Mouse (Mus musculus) forebrain, embryonic 12.5 days (tissue): ENCODE data around the gene Plekhg2. TPM values are rescaled to one million over a fixed set of nuclear protein-coding genes. Genes with fewer than 3 reads are reported as not detected.

Experiments
- ATAC-seq: fragments of 200-750 bp; cut with Nextera tagmentation; 2 replicates; pipeline ENCODE4 v1.8.0; 2017; ENCODE audit warnings: moderate TSS enrichment; ENCODE audit not compliant: low FRiP score
- H3K27ac ChIP-seq: fragments of 300-500 bp; sonication (generic); 2 replicates; pipeline ENCODE4 v1.5.1; 2016; ENCODE audit warnings: mild to moderate bottlenecking
- H3K27me3 ChIP-seq: fragments of 300-500 bp; sonication (generic); 2 replicates; pipeline ENCODE4 v1.6.1; 2016; ENCODE audit warnings: mild to moderate bottlenecking
- H3K36me3 ChIP-seq: fragments of 300-500 bp; sonication (generic); replicated peaks from 2 replicates; pipeline ENCODE4 v1.6.1; 2016; ENCODE audit warnings: mild to moderate bottlenecking
- H3K4me1 ChIP-seq: fragments of 300-500 bp; sonication (generic); 2 replicates; pipeline ENCODE4 v1.6.1; 2016
- H3K4me2 ChIP-seq: fragments of 300-500 bp; sonication (generic); 2 replicates; pipeline ENCODE4 v1.6.1; 2016; ENCODE audit warnings: mild to moderate bottlenecking, moderate library complexity
- H3K4me3 ChIP-seq: fragments of 300-500 bp; sonication (generic); replicated peaks from 2 replicates; pipeline ENCODE4 v1.5.1; 2016; ENCODE audit warnings: mild to moderate bottlenecking
- H3K9ac ChIP-seq: fragments of 300-500 bp; sonication (generic); 2 replicates; pipeline ENCODE4 v1.6.1; 2016; ENCODE audit warnings: mild to moderate bottlenecking
- H3K9me3 ChIP-seq: fragments of 300-500 bp; sonication (generic); 2 replicates; pipeline ENCODE4 v1.6.1; 2016
- WGBS: fragments of 180-500 bp; shearing (Covaris S2); methylation state at CpG from one replicate; pipeline ENCODE4 v1.1.7; 2016; 5-methylcytosine and 5-hydroxymethylcytosine counted together
- polyA plus RNA-seq: library from polyadenylated mRNA; unstranded; fragments of >200 nt; fragmentation: Nextera tagmentation; extraction: Ambion mirVana; gene quantifications from 2 replicates; pipeline ENCODE4 v1.2.1, GENCODE M21; 2016

The Plekhg2 gene
- polyA plus RNA-seq, 1 experiment from 2014 or later = 67.0 TPM

DNA sequence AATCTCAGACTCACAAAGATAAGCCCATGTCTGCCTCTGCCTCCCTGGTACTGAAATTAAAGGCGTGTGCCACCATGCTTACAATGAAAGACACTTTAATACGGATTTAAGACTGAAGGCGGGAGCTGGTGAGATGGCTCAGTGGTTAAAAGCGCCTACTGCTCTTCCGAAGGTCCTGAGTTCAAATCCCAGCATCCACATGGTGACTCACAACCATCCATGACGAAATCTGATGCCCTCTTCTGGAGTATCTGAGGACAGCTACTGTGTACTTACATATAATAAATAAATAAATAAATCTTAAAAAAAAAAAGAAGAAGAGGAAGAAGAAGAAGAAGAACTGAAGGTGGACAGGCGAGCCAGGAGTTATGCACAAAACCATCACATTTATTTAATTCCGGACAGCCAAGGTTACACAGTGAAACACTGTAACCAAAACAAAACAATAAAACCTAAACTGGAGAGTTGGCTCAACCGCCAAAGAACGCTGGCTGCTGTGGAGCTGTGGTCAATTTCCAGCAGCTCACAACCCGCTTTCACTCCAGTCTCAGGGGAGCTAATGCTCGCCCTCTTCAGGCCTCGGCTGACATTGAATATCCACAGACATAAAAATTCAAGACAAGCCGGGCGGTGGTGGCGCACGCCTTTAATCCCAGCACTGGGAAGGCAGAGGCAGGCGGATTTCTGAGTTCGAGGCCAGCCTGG is 33.0 kb downstream of the Plekhg2 start:
- H3K9ac ChIP-seq = peak overlapping the region; percentile 94; the same call in 1 of the 2 replicates
- 78% methylated on average over 19 of the region's 19 CpGs for WGBS
- peak overlapping the region; percentile 82 for H3K27ac ChIP-seq
- H3K9me3 ChIP-seq = no peaks in the 10 kb centered on the region
- peaks cover 20% of the 10 kb centered on the region for H3K4me1 ChIP-seq
- peak overlapping the region; percentile 94 for H3K4me3 ChIP-seq
- no peak; the same call in 1 of the 2 replicates for ATAC-seq
- peak overlapping the region; percentile 84 for H3K4me2 ChIP-seq
- peaks cover 10% of the 10 kb centered on the region; the same call in 1 of the 2 replicates for H3K27me3 ChIP-seq
- H3K36me3 ChIP-seq = 0 out of 2 replicates have a peak, but pooled peaks cover 14% of the 10 kb centered on the region

DNA sequence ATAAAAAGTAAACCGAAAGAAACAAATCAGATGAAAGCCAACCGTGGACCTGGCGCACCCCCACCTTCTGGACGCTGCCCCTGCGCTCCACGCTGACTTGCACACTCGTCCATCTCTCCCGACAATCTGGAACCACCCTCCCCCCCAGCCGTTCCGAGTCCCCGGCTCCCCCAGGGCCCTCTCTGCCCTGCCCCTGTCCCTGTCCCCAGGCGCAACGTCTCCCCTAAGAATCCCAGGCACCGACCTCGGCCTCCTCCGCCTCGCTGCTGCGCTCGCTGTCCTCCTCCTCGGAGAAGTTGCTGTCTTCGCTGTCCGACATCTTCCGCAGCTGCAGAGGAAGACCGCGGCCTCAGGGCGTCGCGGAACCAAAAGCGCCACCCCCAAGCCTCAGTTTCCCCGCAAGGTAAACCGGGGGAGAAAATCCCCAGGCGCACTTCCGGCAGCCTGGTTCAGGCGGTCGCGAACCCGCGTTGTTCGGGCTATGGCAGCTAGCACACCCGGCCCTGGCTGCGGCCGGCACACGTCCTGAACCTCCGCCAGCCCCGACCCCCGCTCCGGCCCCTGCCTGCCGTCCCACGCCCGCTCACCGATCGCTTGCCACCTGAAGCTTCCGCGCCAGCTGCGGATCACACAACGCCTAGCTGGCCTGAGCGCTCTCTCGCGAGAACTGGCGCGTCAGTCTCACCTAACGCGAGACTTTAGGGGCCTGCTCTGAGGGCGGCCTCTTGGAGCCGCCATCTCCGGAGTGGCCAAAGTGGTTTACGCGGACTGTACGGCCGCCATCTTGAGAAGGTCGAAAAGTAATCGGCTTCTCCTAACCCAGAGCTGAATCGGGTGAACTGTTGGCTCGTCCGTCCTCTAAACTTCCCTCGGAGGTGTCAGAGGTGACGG is 34.0 kb downstream of the Plekhg2 start, which contains the start of gene Supt5:
Gene Supt5 (minus strand): TSS at position 639 of the 891 bp plus-strand sequence.
- peak within 1 kb of the TSS; percentile 82 for H3K27ac ChIP-seq
- H3K27me3 ChIP-seq = peaks cover 10% of the 10 kb centered on the region; the same call in 1 of the 2 replicates
- ATAC-seq = peak; percentile 98
- WGBS = under 1% methylated on average over 77 of the region's 77 CpGs
- peak within 1 kb of the TSS; percentile 94 for H3K9ac ChIP-seq
- H3K9me3 ChIP-seq = no peaks in the 10 kb centered on the region
- H3K36me3 ChIP-seq = 0 out of 2 replicates have a peak, but pooled peaks cover 14% of the 10 kb centered on the region
- H3K4me3 ChIP-seq = peak within 1 kb of the TSS; percentile 94
- H3K4me1 ChIP-seq = peaks cover 19% of the 10 kb centered on the region
- peak within 1 kb of the TSS; percentile 84 for H3K4me2 ChIP-seq

DNA sequence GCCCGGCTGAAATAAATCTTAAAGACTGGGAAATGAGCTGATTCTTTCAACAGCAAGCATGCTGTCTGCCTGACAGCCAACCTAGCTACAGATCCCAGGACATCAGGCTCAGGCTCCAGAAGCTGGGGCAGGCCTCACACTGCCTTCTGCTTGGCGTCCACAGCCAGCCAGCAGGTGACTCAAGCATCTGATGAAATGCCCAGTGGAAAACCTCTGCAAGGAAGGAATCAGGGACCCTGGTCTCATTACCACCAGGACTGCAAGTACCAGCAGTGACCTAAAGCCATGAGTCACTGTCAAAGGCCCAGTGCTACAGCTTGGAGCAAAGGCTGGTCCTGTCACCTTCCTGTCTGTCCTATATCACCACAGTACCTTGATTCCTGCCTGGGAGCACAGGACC is 36.9 kb downstream of the Plekhg2 start:
- H3K4me1 ChIP-seq = peaks cover 19% of the 10 kb centered on the region
- no peak overlapping the region for H3K4me2 ChIP-seq
- 93% methylated on average over 2 of the region's 2 CpGs for WGBS
- no peak overlapping the region for H3K9ac ChIP-seq
- no peaks in the 10 kb centered on the region for H3K9me3 ChIP-seq
- no peaks in the 10 kb centered on the region for H3K27me3 ChIP-seq
- peaks cover 32% of the 10 kb centered on the region for H3K36me3 ChIP-seq
- no peak overlapping the region for H3K4me3 ChIP-seq
- H3K27ac ChIP-seq = no peak overlapping the region
- no peak for ATAC-seq

DNA sequence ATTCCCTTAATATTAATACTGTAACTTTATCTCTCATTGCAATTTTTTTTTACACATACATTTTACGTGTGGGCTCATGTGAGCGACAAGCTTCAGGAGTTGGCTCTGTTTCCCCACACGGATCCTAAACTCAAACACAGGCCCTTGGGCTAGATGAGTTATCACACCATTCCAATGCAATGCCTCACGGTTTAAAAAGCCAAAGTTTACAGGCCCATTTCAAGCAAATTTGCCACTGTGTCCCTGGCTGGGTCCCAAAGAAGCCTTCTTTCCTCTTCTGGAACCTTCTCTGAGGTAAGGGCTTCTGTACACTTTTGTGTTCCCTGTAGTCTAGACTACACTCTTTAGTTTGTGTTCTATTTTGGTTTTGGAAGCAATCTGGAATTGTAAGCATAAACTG is 37.9 kb downstream of the Plekhg2 start:
- H3K4me2 ChIP-seq = no peak overlapping the region
- no peak overlapping the region for H3K4me3 ChIP-seq
- no peak overlapping the region for H3K27ac ChIP-seq
- no peaks in the 10 kb centered on the region for H3K9me3 ChIP-seq
- H3K27me3 ChIP-seq = no peaks in the 10 kb centered on the region
- H3K36me3 ChIP-seq = peaks cover 41% of the 10 kb centered on the region
- peaks cover 19% of the 10 kb centered on the region for H3K4me1 ChIP-seq
- no peak for ATAC-seq
- no peak overlapping the region for H3K9ac ChIP-seq
- 93% methylated on average over 4 of the region's 4 CpGs for WGBS

DNA sequence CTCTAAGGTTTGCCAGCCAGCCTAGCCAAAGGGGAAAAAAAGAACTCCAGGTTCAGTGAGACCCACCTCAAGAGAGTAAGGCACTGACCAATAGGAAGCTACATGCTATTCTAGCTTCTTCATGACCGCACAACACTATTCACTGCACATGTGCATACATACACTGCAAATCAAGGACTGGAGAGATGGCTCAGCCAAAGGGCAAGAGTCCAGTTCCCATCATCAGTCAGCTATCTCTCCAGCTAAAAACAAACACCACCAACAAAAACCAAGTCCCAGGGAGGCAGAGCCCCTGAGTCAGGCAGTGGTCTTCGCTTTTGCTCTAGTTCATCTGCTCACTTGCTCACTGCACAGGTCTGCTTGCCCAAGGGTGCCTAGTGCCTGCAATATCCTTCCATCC is 44.1 kb downstream of the Plekhg2 start:
- 100% methylated on average over 2 of the region's 2 CpGs for WGBS

DNA sequence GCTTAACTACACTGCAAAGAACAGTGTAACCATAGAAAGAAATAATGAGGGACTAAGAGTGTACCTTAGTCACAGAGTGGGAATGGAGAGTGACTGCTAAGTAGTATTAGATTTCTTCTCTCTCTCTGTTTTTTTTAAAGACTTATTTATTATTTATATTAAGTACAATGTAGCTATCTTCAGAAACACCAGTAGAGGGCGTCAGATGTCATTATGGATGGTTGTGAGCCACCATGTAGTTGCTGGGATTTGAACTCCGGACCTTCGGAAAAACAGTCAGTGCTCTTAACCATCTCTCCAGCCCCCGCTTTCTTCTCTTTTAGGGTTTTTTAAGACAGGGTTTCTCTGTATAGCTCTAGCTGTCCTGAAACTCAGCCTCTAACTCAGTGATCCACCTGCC is 45.9 kb downstream of the Plekhg2 start:
- no peak overlapping the region for H3K27ac ChIP-seq
- 88% methylated on average over 4 of the region's 4 CpGs for WGBS

More for the DNA sequence above, 44.1 kb downstream of the Plekhg2 start:
- ATAC-seq = no peak
- Histone ChIP-seq H3K27ac (no peak overlapping the region), H3K4me3 (no peak overlapping the region), H3K36me3 (peaks cover 90% of the 10 kb centered on the region), H3K9me3 (no peaks in the 10 kb centered on the region), H3K27me3 (no peaks in the 10 kb centered on the region), H3K4me1 (no peaks in the 10 kb centered on the region), H3K4me2 (no peak overlapping the region), H3K9ac (no peak overlapping the region)

DNA sequence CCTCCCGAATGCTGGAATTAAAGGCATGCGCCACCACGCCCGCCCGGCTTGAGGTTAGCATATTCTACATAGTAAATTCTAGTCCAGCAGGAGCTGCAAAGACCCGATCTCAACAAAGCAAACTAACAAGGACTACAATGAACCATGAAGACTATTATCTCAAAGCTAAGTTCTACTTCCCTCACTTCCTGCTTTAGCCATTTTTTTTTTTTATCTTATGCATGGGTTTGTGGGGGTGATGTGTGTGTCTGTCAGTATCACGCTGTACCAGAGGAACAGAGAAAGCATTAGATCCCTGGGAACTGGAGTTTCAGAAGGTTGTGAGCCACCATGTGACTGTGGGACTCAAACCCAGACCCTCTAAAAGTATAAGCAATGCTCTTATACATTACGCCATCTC is 47.1 kb downstream of the Plekhg2 start:
- no peaks in the 10 kb centered on the region for H3K4me1 ChIP-seq
- H3K27ac ChIP-seq = no peak overlapping the region
- no peak for ATAC-seq
- no peaks in the 10 kb centered on the region for H3K9me3 ChIP-seq
- no peak overlapping the region for H3K9ac ChIP-seq
- H3K4me2 ChIP-seq = no peak overlapping the region
- no peaks in the 10 kb centered on the region for H3K27me3 ChIP-seq
- H3K4me3 ChIP-seq = no peak overlapping the region
- 97% methylated on average over 8 of the region's 8 CpGs for WGBS
- peaks cover 100% of the 10 kb centered on the region for H3K36me3 ChIP-seq

More for the DNA sequence above, 45.9 kb downstream of the Plekhg2 start:
- Histone ChIP-seq H3K4me2 (no peak overlapping the region), H3K4me1 (no peaks in the 10 kb centered on the region), H3K4me3 (no peak overlapping the region), H3K9me3 (no peaks in the 10 kb centered on the region), H3K9ac (no peak overlapping the region), H3K27me3 (no peaks in the 10 kb centered on the region), H3K36me3 (peaks cover 100% of the 10 kb centered on the region)
- ATAC-seq = no peak

DNA sequence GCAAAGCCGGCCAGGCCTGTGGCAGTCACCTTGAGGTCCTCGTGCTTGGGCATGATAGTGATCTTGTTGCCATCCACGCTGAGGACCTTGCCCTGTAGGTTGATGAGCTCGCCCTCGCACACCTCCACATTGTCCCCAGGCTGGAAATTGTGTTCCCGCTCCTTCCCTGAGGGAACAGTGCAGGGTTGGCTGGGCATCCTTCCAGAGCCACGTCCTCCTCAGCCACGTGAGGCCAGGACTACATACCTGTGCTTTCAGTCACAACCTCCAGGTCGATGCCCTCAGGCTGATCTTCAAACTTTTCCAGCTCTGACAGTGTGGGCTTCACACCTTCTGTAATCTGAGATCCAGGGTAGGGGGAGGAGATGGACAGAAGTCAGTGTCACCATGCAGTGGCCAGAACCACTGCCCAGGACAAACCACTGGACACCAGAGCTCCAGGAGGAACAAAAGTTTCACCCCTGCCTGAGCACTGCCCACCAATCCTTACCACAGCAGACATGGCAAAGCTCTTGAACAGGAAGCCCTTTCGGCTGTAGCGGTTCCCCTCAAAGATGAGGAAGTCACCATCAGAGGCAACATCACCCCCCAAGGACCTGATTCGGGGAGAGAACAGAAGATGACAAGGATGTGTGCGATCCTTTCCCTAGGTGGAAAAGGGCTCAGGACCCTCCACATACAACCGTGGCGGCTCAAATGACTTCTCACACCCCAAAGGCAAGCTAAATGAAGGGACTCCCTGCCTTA is 50.3 kb downstream of the Plekhg2 start:
- Histone ChIP-seq H3K4me2 (no peak overlapping the region), H3K9me3 (no peaks in the 10 kb centered on the region), H3K27me3 (no peaks in the 10 kb centered on the region), H3K4me3 (no peak overlapping the region), H3K9ac (no peak overlapping the region), H3K36me3 (peaks cover 100% of the 10 kb centered on the region), H3K4me1 (no peaks in the 10 kb centered on the region), H3K27ac (no peak overlapping the region)
- no peak for ATAC-seq
- 94% methylated on average over 15 of the region's 15 CpGs for WGBS

DNA sequence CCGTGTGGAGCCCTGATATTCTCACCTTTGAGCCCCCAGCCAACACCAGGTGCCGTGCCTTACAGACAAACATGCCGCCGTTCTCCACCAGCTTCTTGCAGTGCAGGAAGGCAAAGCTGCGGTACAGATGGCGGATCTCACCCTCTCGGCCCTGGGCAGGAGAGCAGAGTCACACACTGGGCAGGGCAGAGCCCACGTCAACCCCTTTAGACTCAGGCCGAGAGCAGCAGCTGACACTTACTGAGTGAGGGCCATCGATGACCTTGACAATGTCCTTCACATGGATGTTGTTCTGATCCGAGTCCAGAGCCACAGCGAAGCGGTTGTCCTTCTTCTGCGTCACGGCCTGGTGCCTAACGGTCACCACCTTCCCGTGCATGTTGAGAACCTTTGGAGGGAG is 53.7 kb downstream of the Plekhg2 start:
- no peaks in the 10 kb centered on the region for H3K4me1 ChIP-seq
- H3K9me3 ChIP-seq = no peaks in the 10 kb centered on the region
- no peak overlapping the region for H3K4me2 ChIP-seq
- no peak overlapping the region for H3K9ac ChIP-seq
- no peak overlapping the region for H3K4me3 ChIP-seq
- ATAC-seq = no peak
- peaks cover 98% of the 10 kb centered on the region for H3K36me3 ChIP-seq
- H3K27ac ChIP-seq = no peak overlapping the region
- no peaks in the 10 kb centered on the region for H3K27me3 ChIP-seq
- WGBS = 95% methylated on average over 17 of the region's 17 CpGs

DNA sequence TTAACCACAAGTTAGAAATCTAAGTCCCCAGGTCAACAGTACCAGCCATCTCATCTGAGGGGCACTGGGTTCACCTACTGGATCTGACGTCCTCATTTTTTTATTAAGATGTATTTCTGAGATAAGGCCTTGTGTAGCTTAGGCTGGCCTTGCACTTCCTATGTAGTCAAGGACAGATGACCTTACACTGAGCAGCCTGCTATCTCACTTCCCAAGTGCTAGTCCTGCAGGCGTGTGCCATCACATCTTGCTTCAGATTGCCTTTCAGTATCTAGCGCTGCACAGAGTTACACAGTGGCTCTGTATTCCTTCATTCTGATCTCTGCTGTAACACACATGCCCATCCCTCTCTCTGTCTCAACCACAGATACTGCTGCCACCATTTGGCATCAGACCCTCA is 54.4 kb downstream of the Plekhg2 start:
- Histone ChIP-seq H3K4me3 (no peak overlapping the region), H3K9ac (no peak overlapping the region), H3K4me1 (no peaks in the 10 kb centered on the region), H3K27me3 (no peaks in the 10 kb centered on the region), H3K27ac (no peak overlapping the region), H3K4me2 (no peak overlapping the region), H3K9me3 (no peaks in the 10 kb centered on the region), H3K36me3 (peaks cover 91% of the 10 kb centered on the region)
- WGBS = 91% methylated on average over 3 of the region's 3 CpGs
- no peak for ATAC-seq

DNA sequence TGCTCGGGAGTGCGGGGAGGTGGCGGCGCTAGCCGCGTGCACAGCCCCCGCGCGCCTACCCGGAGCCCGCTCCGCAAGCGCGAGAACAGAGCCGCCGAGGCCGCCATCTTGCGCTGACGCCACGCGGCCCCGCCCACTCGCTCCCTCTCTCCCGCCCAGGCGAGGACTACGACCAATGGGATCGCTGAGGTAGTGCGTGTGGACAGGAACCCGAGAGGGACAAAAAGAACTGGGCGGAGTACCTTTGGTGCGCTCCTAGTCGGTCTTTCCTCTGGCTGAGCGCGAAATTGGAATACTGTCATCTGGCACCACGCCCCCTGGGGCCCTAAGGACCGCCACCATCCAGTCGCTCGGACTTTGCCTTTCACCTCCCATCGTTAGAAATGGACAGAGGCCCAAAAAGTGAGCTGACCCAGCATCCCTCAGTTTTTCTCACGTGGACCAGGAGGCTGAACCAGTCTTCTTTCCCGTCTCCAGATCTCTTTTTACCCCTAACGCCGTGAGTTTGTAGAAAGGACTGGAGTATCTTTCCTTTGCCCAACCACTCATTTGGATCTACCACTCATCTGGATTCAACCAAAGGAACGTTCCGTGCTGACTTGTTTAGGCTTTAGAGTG is 60.4 kb downstream of the Plekhg2 start, which contains the start of gene Timm50:
Gene Timm50 (minus strand): TSS at position 147 of the 618 bp plus-strand sequence.
- Histone ChIP-seq H3K9me3 (no peaks in the 10 kb centered on the region), H3K36me3 (peaks cover 63% of the 10 kb centered on the region), H3K4me2 (peak within 1 kb of the TSS; percentile 89), H3K9ac (peak within 1 kb of the TSS; percentile 94), H3K27ac (peak within 1 kb of the TSS; percentile 60; the same call in 1 of the 2 replicates), H3K27me3 (no peaks in the 10 kb centered on the region), H3K4me1 (peaks cover 36% of the 10 kb centered on the region), H3K4me3 (peak within 1 kb of the TSS; percentile 93)
- WGBS = 1% methylated on average over 45 of the region's 45 CpGs
- peak; percentile 98 for ATAC-seq
